Mouse (Mus musculus): Measurements from ENCODE around the gene Pygo2. TPM values are rescaled to one million over a fixed set of nuclear protein-coding genes. Genes with fewer than 3 reads are reported as not detected.

The Pygo2 gene
- 39.8 and 50.3 TPM in 2 replicates for polyA plus RNA-seq (2014; fragmentation: Nextera tagmentation; extraction: Ambion mirVana)

GRCm38 (mm10) chr3:89430171-89431159 is at the start of gene Pygo2:
Gene Pygo2 (plus strand): TSS chr3:89430214.
- Histone ChIP-seq H3K4me1 (ENCODE audit: control insufficient read depth, insufficient read depth, low read length) (peaks cover 11% of the 10 kb centered on the region), H3K27ac (ENCODE audit: low read depth, low read length) (peak within 1 kb of the TSS; percentile 84), H3K9me3 (ENCODE audit: control insufficient read depth, low read length) (no peaks in the 10 kb centered on the region), H3K4me2 (ENCODE audit: low read depth, low read length) (peak within 1 kb of the TSS; percentile 85), H3K27me3 (ENCODE audit: control insufficient read depth, insufficient read depth, low read length) (no peaks in the 10 kb centered on the region), H3K9ac (replicated peaks; ENCODE audit: low read depth, low read length) (peak within 1 kb of the TSS; percentile 93), H3K36me3 (ENCODE audit: control insufficient read depth, insufficient read depth, low read length) (peaks cover 23% of the 10 kb centered on the region), H3K4me3 (ENCODE audit: low read depth, low read length) (peak within 1 kb of the TSS; percentile 92)
- ATAC-seq (ENCODE audit: low read depth): peak; percentile 99
- WGBS: 3% methylated on average over 67 of the region's 68 CpGs

- Histone ChIP-seq H3K27ac (ENCODE audit: low read depth, low read length) (no peak overlapping the region), H3K9me3 (ENCODE audit: control insufficient read depth, low read length) (no peaks in the 10 kb centered on the region), H3K4me1 (ENCODE audit: control insufficient read depth, insufficient read depth, low read length) (peaks cover 9% of the 10 kb centered on the region; the same call in 1 of the 2 replicates), H3K36me3 (ENCODE audit: control insufficient read depth, insufficient read depth, low read length) (no peaks in the 10 kb centered on the region), H3K4me2 (ENCODE audit: low read depth, low read length) (no peak overlapping the region), H3K4me3 (ENCODE audit: low read depth, low read length) (no peak overlapping the region), H3K9ac (replicated peaks; ENCODE audit: low read depth, low read length) (no peak overlapping the region), H3K27me3 (ENCODE audit: control insufficient read depth, insufficient read depth, low read length) (no peaks in the 10 kb centered on the region)
- WGBS: 95% methylated on average over 14 of the region's 14 CpGs
- ATAC-seq (ENCODE audit: low read depth): no peak
Measured at GRCm38 (mm10) chr3:89380291-89380690, 49.7 kb upstream of the Pygo2 start.

- no peaks in the 10 kb centered on the region for H3K9me3 ChIP-seq (ENCODE audit: control insufficient read depth, low read length)
- H3K4me3 ChIP-seq (ENCODE audit: low read depth, low read length): no peak overlapping the region
- peaks cover 9% of the 10 kb centered on the region; the same call in 1 of the 2 replicates for H3K4me1 ChIP-seq (ENCODE audit: control insufficient read depth, insufficient read depth, low read length)
- H3K9ac ChIP-seq (replicated peaks; ENCODE audit: low read depth, low read length): no peak overlapping the region
- H3K4me2 ChIP-seq (ENCODE audit: low read depth, low read length): no peak overlapping the region
- 95% methylated on average over 18 of the region's 18 CpGs for WGBS
- no peak overlapping the region for H3K27ac ChIP-seq (ENCODE audit: low read depth, low read length)
- no peak for ATAC-seq (ENCODE audit: low read depth)
- H3K36me3 ChIP-seq (ENCODE audit: control insufficient read depth, insufficient read depth, low read length): no peaks in the 10 kb centered on the region
- H3K27me3 ChIP-seq (ENCODE audit: control insufficient read depth, insufficient read depth, low read length): no peaks in the 10 kb centered on the region
Measured at GRCm38 (mm10) chr3:89380711-89381110, 49.3 kb upstream of the Pygo2 start.

- Histone ChIP-seq H3K4me2 (ENCODE audit: low read depth, low read length) (no peak overlapping the region), H3K27ac (ENCODE audit: low read depth, low read length) (no peak overlapping the region), H3K4me3 (ENCODE audit: low read depth, low read length) (no peak overlapping the region), H3K36me3 (ENCODE audit: control insufficient read depth, insufficient read depth, low read length) (no peaks in the 10 kb centered on the region), H3K9me3 (ENCODE audit: control insufficient read depth, low read length) (no peaks in the 10 kb centered on the region), H3K27me3 (ENCODE audit: control insufficient read depth, insufficient read depth, low read length) (no peaks in the 10 kb centered on the region), H3K9ac (replicated peaks; ENCODE audit: low read depth, low read length) (no peak overlapping the region), H3K4me1 (ENCODE audit: control insufficient read depth, insufficient read depth, low read length) (peaks cover 9% of the 10 kb centered on the region; the same call in 1 of the 2 replicates)
- ATAC-seq (ENCODE audit: low read depth): no peak
- 84% methylated on average over 11 of the region's 11 CpGs for WGBS
Measured at GRCm38 (mm10) chr3:89381233-89381632, 48.8 kb upstream of the Pygo2 start.

GRCm38 (mm10) chr3:89382033-89382882 is 47.8 kb upstream of the Pygo2 start:
- H3K4me1 ChIP-seq (ENCODE audit: control insufficient read depth, insufficient read depth, low read length): peaks cover 9% of the 10 kb centered on the region; the same call in 1 of the 2 replicates
- H3K36me3 ChIP-seq (ENCODE audit: control insufficient read depth, insufficient read depth, low read length): no peaks in the 10 kb centered on the region
- no peak overlapping the region for H3K9ac ChIP-seq (replicated peaks; ENCODE audit: low read depth, low read length)
- no peak overlapping the region for H3K4me2 ChIP-seq (ENCODE audit: low read depth, low read length)
- no peaks in the 10 kb centered on the region for H3K9me3 ChIP-seq (ENCODE audit: control insufficient read depth, low read length)
- H3K4me3 ChIP-seq (ENCODE audit: low read depth, low read length): no peak overlapping the region
- no peak for ATAC-seq (ENCODE audit: low read depth)
- WGBS: 90% methylated on average over 9 of the region's 9 CpGs
- no peak overlapping the region for H3K27ac ChIP-seq (ENCODE audit: low read depth, low read length)
- no peaks in the 10 kb centered on the region for H3K27me3 ChIP-seq (ENCODE audit: control insufficient read depth, insufficient read depth, low read length)

GRCm38 (mm10) chr3:89382950-89383349 is 47.1 kb upstream of the Pygo2 start:
- Histone ChIP-seq H3K27me3 (ENCODE audit: control insufficient read depth, insufficient read depth, low read length) (no peaks in the 10 kb centered on the region), H3K4me1 (ENCODE audit: control insufficient read depth, insufficient read depth, low read length) (peaks cover 9% of the 10 kb centered on the region; the same call in 1 of the 2 replicates), H3K9me3 (ENCODE audit: control insufficient read depth, low read length) (no peaks in the 10 kb centered on the region), H3K4me2 (ENCODE audit: low read depth, low read length) (no peak overlapping the region), H3K36me3 (ENCODE audit: control insufficient read depth, insufficient read depth, low read length) (no peaks in the 10 kb centered on the region), H3K4me3 (ENCODE audit: low read depth, low read length) (no peak overlapping the region), H3K9ac (replicated peaks; ENCODE audit: low read depth, low read length) (no peak overlapping the region), H3K27ac (ENCODE audit: low read depth, low read length) (no peak overlapping the region)
- 87% methylated on average over 5 of the region's 5 CpGs for WGBS
- no peak for ATAC-seq (ENCODE audit: low read depth)

- Histone ChIP-seq H3K36me3 (ENCODE audit: control insufficient read depth, insufficient read depth, low read length) (no peaks in the 10 kb centered on the region), H3K27ac (ENCODE audit: low read depth, low read length) (no peak overlapping the region), H3K4me3 (ENCODE audit: low read depth, low read length) (no peak overlapping the region), H3K27me3 (ENCODE audit: control insufficient read depth, insufficient read depth, low read length) (no peaks in the 10 kb centered on the region), H3K4me1 (ENCODE audit: control insufficient read depth, insufficient read depth, low read length) (peaks cover 3% of the 10 kb centered on the region; the same call in 1 of the 2 replicates), H3K4me2 (ENCODE audit: low read depth, low read length) (no peak overlapping the region), H3K9me3 (ENCODE audit: control insufficient read depth, low read length) (no peaks in the 10 kb centered on the region), H3K9ac (replicated peaks; ENCODE audit: low read depth, low read length) (no peak overlapping the region)
- no peak for ATAC-seq (ENCODE audit: low read depth)
- 94% methylated on average over 5 of the region's 5 CpGs for WGBS
Measured at GRCm38 (mm10) chr3:89383651-89384255, 46.3 kb upstream of the Pygo2 start.

- Histone ChIP-seq H3K27me3 (ENCODE audit: control insufficient read depth, insufficient read depth, low read length) (no peaks in the 10 kb centered on the region), H3K36me3 (ENCODE audit: control insufficient read depth, insufficient read depth, low read length) (no peaks in the 10 kb centered on the region), H3K4me2 (ENCODE audit: low read depth, low read length) (no peak overlapping the region), H3K9ac (replicated peaks; ENCODE audit: low read depth, low read length) (no peak overlapping the region), H3K4me1 (ENCODE audit: control insufficient read depth, insufficient read depth, low read length) (no peaks in the 10 kb centered on the region), H3K9me3 (ENCODE audit: control insufficient read depth, low read length) (no peaks in the 10 kb centered on the region), H3K27ac (ENCODE audit: low read depth, low read length) (no peak overlapping the region), H3K4me3 (ENCODE audit: low read depth, low read length) (no peak overlapping the region)
- 77% methylated on average over 11 of the region's 12 CpGs for WGBS
- no peak for ATAC-seq (ENCODE audit: low read depth)
Measured at GRCm38 (mm10) chr3:89384331-89385076, 45.5 kb upstream of the Pygo2 start.

Data from neural tube, embryonic 14.5 days (tissue).